Mouse (Mus musculus) kidney, postnatal 10 days (tissue): ENCODE data around the gene Dynll1.
"Not testable (repeated sequence)": the region's sequence is repeated elsewhere in the genome, so short reads cannot be mapped to it uniquely, and the experiment has no call there.

Experiments used
- DNase-seq: peaks from one replicate; pipeline ENCODE4 v3.0.0; 2021; ENCODE audit warnings: mixed read lengths

Gene Dynll1

GRCm38 (mm10) chr5:115312354-115312753, 11.6 kb upstream of the Dynll1 start:
- DNase-seq: no peak

GRCm38 (mm10) chr5:115302190-115302589, 1.4 kb upstream of the Dynll1 start:
- not testable (repeated sequence) for DNase-seq

- no peak for DNase-seq
These were observed 816 bp upstream of the Dynll1 start for GRCm38 (mm10) chr5:115301615-115302014.

GRCm38 (mm10) chr5:115300035-115300744, 609 bp downstream of the Dynll1 start:
- peak; percentile 83 for DNase-seq

- no peak for DNase-seq
These were observed 4.5 kb downstream of the Dynll1 start for GRCm38 (mm10) chr5:115296347-115296746.

- no peak for DNase-seq
These were observed 6.6 kb downstream of the Dynll1 start for GRCm38 (mm10) chr5:115294173-115294572.

GRCm38 (mm10) chr5:115284735-115285134, 16.1 kb downstream of the Dynll1 start:
- no peak for DNase-seq

- DNase-seq: peak; percentile 40
These were observed 20.6 kb downstream of the Dynll1 start for GRCm38 (mm10) chr5:115280050-115280687.

- peak; percentile 92 for DNase-seq
These were observed 21.4 kb downstream of the Dynll1 start, which contains the start of gene Coq5 for GRCm38 (mm10) chr5:115279226-115280049. Coq5 (plus strand) TSS chr5:115279666.

GRCm38 (mm10) chr5:115278785-115279184, 22.0 kb downstream of the Dynll1 start:
- DNase-seq: no peak

- DNase-seq: no peak
These were observed 22.7 kb downstream of the Dynll1 start for GRCm38 (mm10) chr5:115278053-115278452.

- DNase-seq: peak; percentile 52
These were observed 24.8 kb downstream of the Dynll1 start for GRCm38 (mm10) chr5:115275998-115276397.

GRCm38 (mm10) chr5:115274771-115275170, 26.0 kb downstream of the Dynll1 start:
- no peak for DNase-seq

- no peak for DNase-seq
These were observed 26.4 kb downstream of the Dynll1 start for GRCm38 (mm10) chr5:115274353-115274752.

- no peak for DNase-seq
These were observed 27.2 kb downstream of the Dynll1 start for GRCm38 (mm10) chr5:115273549-115274135.

GRCm38 (mm10) chr5:115272812-115273548, 27.8 kb downstream of the Dynll1 start, which contains the start of gene Rnf10:
Rnf10 (minus strand) TSS chr5:115272898.
- peak; percentile 97 for DNase-seq

GRCm38 (mm10) chr5:115271931-115272811, 28.6 kb downstream of the Dynll1 start:
- peak; percentile 71 for DNase-seq

GRCm38 (mm10) chr5:115269969-115270368, 30.8 kb downstream of the Dynll1 start:
- DNase-seq: no peak

GRCm38 (mm10) chr5:115268266-115268665, 32.5 kb downstream of the Dynll1 start:
- no peak for DNase-seq

GRCm38 (mm10) chr5:115267469-115268045, 33.2 kb downstream of the Dynll1 start:
- DNase-seq: no peak
